Mouse (Mus musculus): ENCODE results near the gene Smad1. TPM values are rescaled to one million over a fixed set of nuclear protein-coding genes. Genes with fewer than 3 reads are reported as not detected.

Smad1 gene
- polyA plus RNA-seq, 1 experiment from 2014 or later, result 63.7 TPM

GRCm38 (mm10) chr8:79379971-79380370, 19.3 kb downstream of the Smad1 start:
- H3K9ac ChIP-seq, result no peak overlapping the region
- H3K27ac ChIP-seq, result no peak overlapping the region
- H3K9me3 ChIP-seq, result no peaks in the 10 kb centered on the region
- H3K4me1 ChIP-seq, result peaks cover 53% of the 10 kb centered on the region
- H3K27me3 ChIP-seq, result no peaks in the 10 kb centered on the region
- 81% methylated on average over 14 of the region's 14 CpGs for WGBS
- no peaks in the 10 kb centered on the region; the same call in 1 of the 2 replicates for H3K36me3 ChIP-seq (replicated peaks)
- H3K4me3 ChIP-seq (replicated peaks), result no peak overlapping the region
- no peak for ATAC-seq (ENCODE audit: low FRiP score)
- H3K4me2 ChIP-seq, result no peak overlapping the region

GRCm38 (mm10) chr8:79376648-79377047, 22.7 kb downstream of the Smad1 start:
- Histone ChIP-seq H3K4me1 (peaks cover 36% of the 10 kb centered on the region), H3K27me3 (no peaks in the 10 kb centered on the region), H3K4me2 (no peak overlapping the region), H3K9me3 (no peaks in the 10 kb centered on the region), H3K36me3 (replicated peaks) (peaks cover 6% of the 10 kb centered on the region), H3K9ac (no peak overlapping the region), H3K27ac (no peak overlapping the region), H3K4me3 (replicated peaks) (no peak overlapping the region)
- ATAC-seq (ENCODE audit: low FRiP score), result no peak
- 91% methylated on average over 9 of the region's 9 CpGs for WGBS

DNA sequence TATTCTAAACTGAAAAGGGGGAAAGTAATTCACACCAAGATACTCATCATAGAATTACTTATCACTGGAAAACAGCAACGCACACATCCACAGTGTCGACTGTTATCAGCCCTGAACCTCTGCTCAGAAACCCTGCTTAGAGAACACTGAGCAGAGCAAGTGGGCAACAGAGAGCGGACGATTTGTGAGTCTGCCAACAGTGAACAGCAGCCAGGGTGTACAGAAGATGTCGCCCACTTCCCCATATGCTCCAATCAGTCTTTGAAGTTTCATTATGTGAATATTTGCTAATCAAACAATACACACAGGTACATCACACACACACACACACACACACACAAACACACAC, 23.6 kb downstream of the Smad1 start:
- H3K27me3 ChIP-seq, result no peaks in the 10 kb centered on the region
- WGBS, result 88% methylated on average over 5 of the region's 5 CpGs
- ATAC-seq (ENCODE audit: low FRiP score), result no peak

GRCm38 (mm10) chr8:79375074-79375774, 24.1 kb downstream of the Smad1 start:
- no peak for ATAC-seq (ENCODE audit: low FRiP score)
- H3K4me2 ChIP-seq, result no peak overlapping the region
- no peak overlapping the region for H3K9ac ChIP-seq
- H3K9me3 ChIP-seq, result no peaks in the 10 kb centered on the region
- peaks cover 21% of the 10 kb centered on the region for H3K36me3 ChIP-seq (replicated peaks)
- no peak overlapping the region for H3K27ac ChIP-seq
- 84% methylated on average over 13 of the region's 13 CpGs for WGBS
- H3K4me1 ChIP-seq, result peaks cover 25% of the 10 kb centered on the region
- H3K4me3 ChIP-seq (replicated peaks), result no peak overlapping the region
- H3K27me3 ChIP-seq, result no peaks in the 10 kb centered on the region

More for the DNA sequence above, 23.6 kb downstream of the Smad1 start:
- H3K9me3 ChIP-seq, result no peaks in the 10 kb centered on the region
- H3K36me3 ChIP-seq (replicated peaks), result peaks cover 15% of the 10 kb centered on the region
- no peak overlapping the region for H3K4me2 ChIP-seq
- H3K9ac ChIP-seq, result no peak overlapping the region
- H3K4me3 ChIP-seq (replicated peaks), result no peak overlapping the region
- no peak overlapping the region for H3K27ac ChIP-seq
- peaks cover 29% of the 10 kb centered on the region for H3K4me1 ChIP-seq

GRCm38 (mm10) chr8:79374410-79374809, 24.9 kb downstream of the Smad1 start:
- H3K9ac ChIP-seq, result no peak overlapping the region
- H3K27ac ChIP-seq, result peak overlapping the region; percentile 50; the same call in 1 of the 2 replicates
- peaks cover 20% of the 10 kb centered on the region for H3K4me1 ChIP-seq
- H3K4me2 ChIP-seq, result no peak overlapping the region
- H3K9me3 ChIP-seq, result no peaks in the 10 kb centered on the region
- 74% methylated on average over 5 of the region's 5 CpGs for WGBS
- no peaks in the 10 kb centered on the region for H3K27me3 ChIP-seq
- H3K4me3 ChIP-seq (replicated peaks), result no peak overlapping the region
- H3K36me3 ChIP-seq (replicated peaks), result peaks cover 27% of the 10 kb centered on the region
- ATAC-seq (ENCODE audit: low FRiP score), result no peak

GRCm38 (mm10) chr8:79373563-79373962, 25.8 kb downstream of the Smad1 start:
- 91% methylated on average over 6 of the region's 6 CpGs for WGBS
- Histone ChIP-seq H3K4me2 (no peak overlapping the region), H3K27ac (no peak overlapping the region), H3K36me3 (replicated peaks) (peaks cover 34% of the 10 kb centered on the region), H3K27me3 (no peaks in the 10 kb centered on the region), H3K4me1 (peaks cover 20% of the 10 kb centered on the region), H3K9ac (no peak overlapping the region), H3K4me3 (replicated peaks) (no peak overlapping the region), H3K9me3 (no peaks in the 10 kb centered on the region)
- ATAC-seq (ENCODE audit: low FRiP score), result no peak

- H3K27ac ChIP-seq, result no peak overlapping the region
- no peaks in the 10 kb centered on the region for H3K27me3 ChIP-seq
- no peak for ATAC-seq (ENCODE audit: low FRiP score)
- H3K4me2 ChIP-seq, result no peak overlapping the region
- H3K4me3 ChIP-seq (replicated peaks), result no peak overlapping the region
- H3K4me1 ChIP-seq, result peaks cover 20% of the 10 kb centered on the region
- H3K9ac ChIP-seq, result no peak overlapping the region
- H3K9me3 ChIP-seq, result no peaks in the 10 kb centered on the region
- H3K36me3 ChIP-seq (replicated peaks), result peaks cover 40% of the 10 kb centered on the region
- 87% methylated on average over 8 of the region's 8 CpGs for WGBS
Measured at GRCm38 (mm10) chr8:79372960-79373359, 26.4 kb downstream of the Smad1 start.

DNA sequence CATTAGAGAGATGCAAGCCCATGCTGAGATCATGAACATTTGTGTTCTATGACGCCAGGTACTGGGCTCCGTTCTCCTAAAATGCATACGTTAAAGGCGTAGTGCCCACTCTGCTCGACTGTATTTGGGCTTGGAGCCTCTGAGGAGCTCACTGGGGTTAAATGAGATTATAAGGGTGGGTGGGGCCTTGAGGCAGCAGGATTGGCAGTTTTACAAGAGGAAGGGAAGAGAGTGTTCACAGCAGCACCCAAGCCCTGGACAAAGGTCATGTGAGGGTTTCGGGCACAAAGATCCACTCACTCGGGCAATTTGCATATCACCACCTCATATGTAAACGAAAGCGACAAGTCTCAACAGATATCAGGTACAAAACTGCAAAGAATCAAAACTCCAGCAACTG, 26.8 kb downstream of the Smad1 start:
- 82% methylated on average over 9 of the region's 9 CpGs for WGBS

GRCm38 (mm10) chr8:79372084-79372483, 27.2 kb downstream of the Smad1 start:
- no peak overlapping the region for H3K9ac ChIP-seq
- no peak overlapping the region for H3K27ac ChIP-seq
- H3K4me1 ChIP-seq, result peaks cover 15% of the 10 kb centered on the region
- H3K36me3 ChIP-seq (replicated peaks), result peaks cover 41% of the 10 kb centered on the region
- no peak overlapping the region for H3K4me3 ChIP-seq (replicated peaks)
- 90% methylated on average over 9 of the region's 9 CpGs for WGBS
- no peak for ATAC-seq (ENCODE audit: low FRiP score)
- no peak overlapping the region for H3K4me2 ChIP-seq
- no peaks in the 10 kb centered on the region for H3K9me3 ChIP-seq
- no peaks in the 10 kb centered on the region for H3K27me3 ChIP-seq

More for the DNA sequence above, 26.8 kb downstream of the Smad1 start:
- no peak overlapping the region for H3K4me3 ChIP-seq (replicated peaks)
- H3K9me3 ChIP-seq, result no peaks in the 10 kb centered on the region
- peaks cover 41% of the 10 kb centered on the region for H3K36me3 ChIP-seq (replicated peaks)
- no peak overlapping the region for H3K27ac ChIP-seq
- no peak overlapping the region for H3K4me2 ChIP-seq
- H3K4me1 ChIP-seq, result peaks cover 20% of the 10 kb centered on the region
- no peak overlapping the region for H3K9ac ChIP-seq
- 0 out of 2 replicates have a peak, but pooled peaks have one; percentile 30 for ATAC-seq (ENCODE audit: low FRiP score)
- H3K27me3 ChIP-seq, result no peaks in the 10 kb centered on the region

DNA sequence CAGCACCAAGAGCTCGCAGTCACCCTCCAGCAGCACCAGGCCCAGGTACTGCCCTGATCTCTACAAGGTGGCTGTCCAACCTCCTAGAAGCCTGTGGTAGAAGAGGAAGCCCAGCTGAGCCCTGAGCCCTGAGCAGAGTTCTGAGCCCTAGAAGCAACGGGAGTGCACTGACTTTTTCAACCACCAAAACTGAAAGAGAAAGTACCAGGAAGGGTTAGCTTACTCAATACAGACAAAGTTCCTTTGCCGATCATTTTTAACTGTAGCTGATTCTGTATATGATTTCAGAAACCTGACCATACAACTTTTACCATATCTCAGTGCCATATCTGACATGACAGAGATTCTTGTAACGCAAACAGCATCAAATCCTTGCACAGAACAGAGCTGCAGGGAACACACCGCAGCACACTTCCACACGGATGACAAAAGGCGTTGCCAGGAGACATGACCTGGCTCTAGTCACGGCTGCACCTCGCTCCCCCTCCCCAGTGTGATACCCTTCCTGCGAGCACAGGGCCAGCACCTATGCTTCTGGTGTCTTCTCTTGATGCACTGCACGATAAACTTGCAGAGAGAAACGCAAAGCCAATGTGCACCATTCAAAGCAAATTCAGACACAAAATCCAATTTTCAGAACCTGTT, 28.6 kb downstream of the Smad1 start:
- WGBS, result 92% methylated on average over 12 of the region's 12 CpGs

DNA sequence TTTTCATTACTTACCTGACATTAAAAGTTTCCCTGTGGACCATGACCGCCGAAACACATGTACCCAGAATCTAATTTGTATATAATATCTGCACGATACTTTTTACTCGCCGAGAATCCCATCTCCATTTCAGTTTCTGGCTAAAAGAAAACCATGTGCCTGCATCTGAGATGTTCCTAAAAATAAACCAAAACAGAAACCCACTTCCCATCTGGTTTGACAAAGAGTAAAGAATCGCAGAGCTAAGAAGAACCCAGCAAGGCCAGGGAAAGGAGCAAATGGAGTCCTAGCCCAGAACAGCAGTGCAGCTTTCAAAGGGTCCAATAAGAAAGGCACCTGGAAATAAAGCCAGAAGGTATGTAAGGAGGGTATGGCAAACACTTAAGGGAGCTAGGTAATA, 30.2 kb downstream of the Smad1 start:
- peaks cover 13% of the 10 kb centered on the region; the same call in 1 of the 2 replicates for H3K4me1 ChIP-seq
- 91% methylated on average over 6 of the region's 6 CpGs for WGBS
- no peak overlapping the region for H3K9ac ChIP-seq
- no peak overlapping the region for H3K27ac ChIP-seq
- H3K4me2 ChIP-seq, result no peak overlapping the region
- no peaks in the 10 kb centered on the region for H3K9me3 ChIP-seq
- H3K4me3 ChIP-seq (replicated peaks), result no peak overlapping the region
- no peaks in the 10 kb centered on the region for H3K27me3 ChIP-seq
- H3K36me3 ChIP-seq (replicated peaks), result peaks cover 51% of the 10 kb centered on the region
- no peak for ATAC-seq (ENCODE audit: low FRiP score)

More for the DNA sequence above, 28.6 kb downstream of the Smad1 start:
- no peak for ATAC-seq (ENCODE audit: low FRiP score)
- H3K4me3 ChIP-seq (replicated peaks), result no peak overlapping the region
- H3K9me3 ChIP-seq, result no peaks in the 10 kb centered on the region
- no peak overlapping the region for H3K4me2 ChIP-seq
- no peak overlapping the region for H3K9ac ChIP-seq
- no peak overlapping the region for H3K27ac ChIP-seq
- no peaks in the 10 kb centered on the region for H3K27me3 ChIP-seq
- H3K36me3 ChIP-seq (replicated peaks), result peaks cover 41% of the 10 kb centered on the region
- H3K4me1 ChIP-seq, result peaks cover 13% of the 10 kb centered on the region

- Histone ChIP-seq H3K9ac (no peak overlapping the region), H3K27me3 (no peaks in the 10 kb centered on the region), H3K36me3 (replicated peaks) (peaks cover 56% of the 10 kb centered on the region), H3K4me3 (replicated peaks) (no peak overlapping the region), H3K27ac (no peak overlapping the region), H3K9me3 (no peaks in the 10 kb centered on the region), H3K4me2 (no peak overlapping the region), H3K4me1 (peaks cover 12% of the 10 kb centered on the region; the same call in 1 of the 2 replicates)
- no peak for ATAC-seq (ENCODE audit: low FRiP score)
- WGBS, result 90% methylated on average over 4 of the region's 4 CpGs
Measured at GRCm38 (mm10) chr8:79367959-79368358, 31.4 kb downstream of the Smad1 start.

GRCm38 (mm10) chr8:79367350-79367749, 32.0 kb downstream of the Smad1 start:
- no peak for ATAC-seq (ENCODE audit: low FRiP score)
- Histone ChIP-seq H3K27me3 (no peaks in the 10 kb centered on the region), H3K4me3 (replicated peaks) (no peak overlapping the region), H3K9me3 (no peaks in the 10 kb centered on the region), H3K4me1 (peaks cover 6% of the 10 kb centered on the region; the same call in 1 of the 2 replicates), H3K4me2 (no peak overlapping the region), H3K9ac (no peak overlapping the region), H3K27ac (no peak overlapping the region), H3K36me3 (replicated peaks) (peaks cover 56% of the 10 kb centered on the region)
- 86% methylated on average over 12 of the region's 12 CpGs for WGBS

Measured in forebrain, embryonic 12.5 days (tissue).